Mouse (Mus musculus): ENCODE data around the gene Egln2.

Egln2 gene

DNA sequence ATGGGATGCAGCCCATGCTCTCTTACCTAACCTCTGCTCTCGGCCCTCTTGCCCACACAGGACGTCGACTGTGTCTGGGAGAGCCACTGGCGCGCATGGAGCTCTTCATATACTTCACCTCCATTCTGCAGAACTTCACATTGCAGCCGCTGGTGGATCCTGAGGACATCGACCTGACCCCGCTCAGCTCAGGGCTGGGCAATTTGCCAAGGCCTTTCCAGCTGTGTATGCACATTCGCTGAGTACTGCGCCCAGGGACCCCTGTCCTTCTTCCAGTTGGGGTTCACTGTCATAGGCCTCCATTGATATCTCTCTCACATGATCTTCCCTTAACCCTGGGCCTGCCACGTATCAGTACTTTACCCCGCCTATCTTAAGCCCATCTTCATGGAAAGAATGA, 33.4 kb downstream of the Egln2 start:
- DNase-seq (ENCODE audit: extremely low spot score, low read depth, low spot score), result no peak

DNA sequence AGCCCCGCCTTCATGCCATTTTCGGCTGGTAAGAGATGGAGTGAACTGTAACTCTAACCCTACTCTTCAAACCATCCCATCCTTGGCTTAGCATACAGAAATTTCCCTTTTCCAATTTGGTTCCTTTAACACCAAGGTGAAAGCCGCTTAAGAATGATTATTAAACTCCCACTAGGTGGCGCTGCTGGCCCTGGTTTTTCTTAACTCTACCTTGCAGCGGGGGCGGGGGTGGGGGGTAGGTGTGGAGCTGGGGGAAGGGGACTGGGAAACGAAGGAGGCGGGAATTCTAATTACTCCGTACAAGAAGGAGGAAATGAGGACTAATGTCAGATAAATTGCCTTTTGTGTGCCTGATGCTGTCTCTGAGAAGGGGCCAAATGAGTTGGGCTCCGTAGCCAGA, 34.0 kb downstream of the Egln2 start:
- peak; percentile 54 for DNase-seq (ENCODE audit: extremely low spot score, low read depth, low spot score)

DNA sequence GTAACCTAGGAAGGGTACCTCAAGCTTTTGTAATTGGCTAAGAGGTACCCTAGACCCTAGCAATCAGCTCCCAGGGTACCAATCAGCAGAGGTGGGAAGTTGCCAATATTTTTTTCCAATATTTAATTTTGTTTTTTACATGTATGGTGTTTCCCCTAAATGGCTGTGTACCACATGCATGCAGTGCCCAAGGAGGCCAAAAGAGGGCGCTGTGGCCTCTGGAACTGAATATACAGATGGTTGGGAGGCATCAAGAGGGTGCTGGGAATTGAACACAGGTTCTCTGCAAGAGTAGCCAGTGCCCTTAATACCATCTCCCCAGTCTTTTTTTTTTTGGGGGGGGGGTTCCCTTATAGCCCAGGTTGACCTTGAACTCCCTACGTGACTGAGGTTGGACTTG, 35.2 kb downstream of the Egln2 start:
- no peak for DNase-seq (ENCODE audit: extremely low spot score, low read depth, low spot score)

DNA sequence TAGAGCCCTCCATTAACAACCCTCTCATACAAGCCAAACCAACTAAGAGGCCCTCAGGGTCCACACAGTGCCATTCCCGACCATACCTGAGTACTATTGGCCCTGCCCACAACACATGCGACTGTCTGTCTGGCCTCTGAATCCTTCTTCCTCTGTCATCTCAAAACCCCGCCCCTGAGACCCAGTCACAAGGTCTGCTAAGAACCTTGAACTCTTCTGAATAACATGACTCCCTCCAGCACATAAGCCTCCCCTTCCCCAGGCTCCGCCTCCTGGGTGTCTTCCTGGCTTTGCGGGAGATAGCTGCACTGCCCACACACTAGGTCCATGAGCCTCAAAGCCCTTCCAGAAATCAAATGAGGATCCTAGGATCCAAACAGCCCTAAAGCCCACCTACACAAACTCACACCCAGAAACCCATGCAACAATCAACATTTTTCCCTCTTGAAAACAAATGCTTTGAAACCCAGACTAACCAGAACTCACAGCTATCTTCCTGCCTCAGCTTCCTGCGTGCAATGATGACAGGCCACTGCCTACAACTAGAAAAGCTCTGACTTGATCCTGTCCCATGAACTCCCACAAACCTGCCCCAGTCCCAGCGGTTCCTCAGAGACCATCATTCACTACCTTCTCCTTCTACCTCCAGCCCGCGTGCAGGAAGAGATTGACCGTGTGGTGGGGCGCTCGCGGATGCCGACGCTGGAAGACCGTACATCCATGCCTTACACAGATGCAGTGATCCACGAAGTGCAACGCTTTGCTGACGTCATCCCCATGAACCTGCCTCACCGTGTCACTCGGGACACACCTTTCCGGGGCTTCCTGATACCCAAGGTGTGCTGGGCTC, 35.9 kb downstream of the Egln2 start:
- no peak for DNase-seq (ENCODE audit: extremely low spot score, low read depth, low spot score)

- DNase-seq (ENCODE audit: extremely low spot score, low read depth, low spot score), result no peak
These were observed 36.8 kb downstream of the Egln2 start for GRCm38 (mm10) chr7:27129811-27130210.

DNA sequence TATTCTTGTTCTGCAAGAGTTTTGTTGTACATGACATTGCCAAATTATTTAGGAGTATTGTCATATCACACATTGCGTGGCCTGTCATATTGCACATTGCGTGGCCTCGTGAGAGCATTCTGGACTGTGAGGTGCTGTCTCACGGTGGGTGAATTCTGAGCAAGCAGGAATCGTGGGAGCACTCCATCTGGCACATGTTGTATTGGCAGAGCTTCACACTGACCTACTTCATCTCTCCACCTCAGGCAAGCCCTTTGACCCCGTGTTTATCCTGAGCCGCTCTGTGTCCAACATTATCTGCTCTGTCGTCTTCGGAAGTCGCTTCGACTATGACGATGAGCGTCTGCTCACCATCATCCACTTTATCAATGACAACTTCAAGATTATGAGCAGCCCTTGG, 37.7 kb downstream of the Egln2 start:
- no peak for DNase-seq (ENCODE audit: extremely low spot score, low read depth, low spot score)

DNA sequence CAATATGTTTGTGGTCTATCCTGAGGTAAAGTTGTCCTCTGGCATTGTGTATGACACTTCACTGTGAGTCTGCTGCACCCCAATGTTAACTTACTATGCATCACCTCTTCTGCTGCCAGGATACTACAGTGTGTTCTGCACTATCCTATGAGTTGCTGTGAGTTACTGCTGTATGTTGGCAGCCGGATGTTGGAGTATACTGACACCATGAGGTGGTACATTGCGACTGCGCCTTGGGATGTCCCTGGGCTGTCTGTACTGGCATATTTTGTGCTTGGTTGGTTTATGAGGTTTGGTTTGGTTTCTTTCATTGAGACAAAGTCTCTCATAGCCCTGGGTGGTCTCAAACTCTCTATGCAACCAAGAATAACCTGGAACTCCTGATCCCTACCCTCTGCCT, 38.4 kb downstream of the Egln2 start:
- no peak for DNase-seq (ENCODE audit: extremely low spot score, low read depth, low spot score)

- no peak for DNase-seq (ENCODE audit: extremely low spot score, low read depth, low spot score)
These were observed 41.6 kb downstream of the Egln2 start for GRCm38 (mm10) chr7:27124969-27125368.

DNA sequence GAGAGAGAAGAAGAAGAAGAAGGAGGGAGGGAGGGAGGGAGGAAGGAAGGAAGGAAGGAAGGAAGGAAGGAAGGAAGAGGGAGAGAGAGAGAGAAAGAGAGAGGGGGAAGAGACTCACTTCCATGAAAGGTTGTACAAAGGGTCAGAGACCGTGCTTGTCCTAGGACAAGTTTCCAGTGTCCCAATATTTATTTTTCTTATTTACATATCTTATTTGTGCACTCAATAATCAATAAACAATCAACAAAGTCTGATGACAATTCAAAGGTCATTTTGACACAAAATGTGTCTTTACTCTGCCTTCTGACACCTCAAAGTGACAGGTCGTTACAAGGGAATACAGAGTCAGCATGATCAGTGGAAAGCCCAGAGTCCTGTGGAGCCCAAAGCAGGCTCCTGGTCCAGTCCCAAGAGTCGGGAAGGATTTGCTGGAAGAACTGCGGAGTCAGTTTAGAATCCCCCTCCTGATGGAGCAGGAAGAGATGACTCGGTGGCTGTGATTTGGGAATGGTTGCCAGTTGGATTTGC, 42.2 kb downstream of the Egln2 start:
- DNase-seq (ENCODE audit: extremely low spot score, low read depth, low spot score), result no peak

DNA sequence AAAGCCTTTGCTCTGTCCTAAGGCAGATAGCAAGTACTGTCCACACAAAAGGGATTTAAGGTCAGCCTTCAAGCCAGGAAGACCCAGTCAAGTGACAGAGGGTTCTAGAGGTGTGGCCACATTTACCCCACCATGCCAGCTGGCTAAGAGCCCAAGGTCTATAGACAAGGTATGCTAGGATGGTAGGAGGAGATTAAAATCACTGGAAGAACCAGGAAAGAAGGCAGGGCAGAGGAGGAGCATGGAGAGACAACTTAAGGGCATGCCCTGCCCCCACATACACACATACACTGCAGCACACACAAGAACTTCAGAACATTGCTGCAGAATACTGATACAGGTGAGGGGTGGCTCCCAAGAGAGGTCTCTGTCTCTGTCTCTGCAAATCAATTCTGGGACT, 46.9 kb downstream of the Egln2 start, which contains the start of gene Cyp2f2:
Gene Cyp2f2, plus strand, starts transcription at position 234 of the 400 bp plus-strand sequence.
- no peak for DNase-seq (ENCODE audit: extremely low spot score, low read depth, low spot score)

GRCm38 (mm10) chr7:27118033-27118511, 48.5 kb downstream of the Egln2 start:
- DNase-seq (ENCODE audit: extremely low spot score, low read depth, low spot score), result no peak

- DNase-seq (ENCODE audit: extremely low spot score, low read depth, low spot score), result no peak
These were observed 54.6 kb downstream of the Egln2 start for GRCm38 (mm10) chr7:27111987-27112386.

GRCm38 (mm10) chr7:27111038-27111437, 55.6 kb downstream of the Egln2 start:
- no peak for DNase-seq (ENCODE audit: extremely low spot score, low read depth, low spot score)

DNA sequence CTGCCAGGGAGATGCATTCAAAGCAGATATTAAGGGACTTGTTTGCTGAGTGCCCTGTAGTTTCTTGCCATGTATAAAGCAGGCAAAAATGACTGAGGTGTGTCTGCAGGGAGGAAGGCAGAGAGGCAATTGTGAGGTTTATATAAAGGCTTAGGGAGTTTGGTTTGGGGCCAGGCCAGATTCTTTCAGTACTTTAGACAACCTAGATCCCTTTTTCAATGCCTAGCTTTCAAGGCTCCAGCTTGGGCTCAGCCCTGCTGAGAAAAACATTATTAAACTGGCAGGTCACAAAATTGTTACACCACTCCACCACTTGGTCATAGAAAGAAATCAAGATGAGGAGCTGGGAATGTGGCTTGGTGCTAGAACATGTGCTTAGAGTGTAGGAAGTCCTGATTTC, 56.3 kb downstream of the Egln2 start:
- DNase-seq (ENCODE audit: extremely low spot score, low read depth, low spot score), result no peak

Data from hindlimb bud, embryonic 11.5 days (tissue).